Mouse (Mus musculus) Patski (cell line): ENCODE measurements around the gene Vmo1. TPM values are rescaled to one million over a fixed set of nuclear protein-coding genes. Genes with fewer than 3 reads are reported as not detected.
A peak's percentile ranks its signal among the peaks of the same experiment; 100 is the strongest.

Experiments
- ATAC-seq: fragments of 100-300 bp; one replicate; pipeline ENCODE4 v1.8.0; 2021
- CTCF ChIA-PET: fragments of 350-600 bp; sonication (Branson Sonifier 250); formaldehyde crosslinking; loops from one replicate; lab custom pipeline; 2022; ENCODE audit warnings: inconsistent platforms; lab: Charles Lee
- POLR2A ChIA-PET: fragments of 350-600 bp; sonication (Branson Sonifier 250); formaldehyde crosslinking; loops from one replicate; lab custom pipeline; 2022; ENCODE audit warnings: antibody characterized with exemption, inconsistent platforms; lab: Charles Lee
- DNase-seq: peaks from one replicate; pipeline ENCODE4 v3.0.0-alpha.2; 2011; ENCODE audit warnings: low read depth, low spot score
- H3K27me3 ChIP-seq: fragments of 371-371 bp; one replicate; pipeline ENCODE4 v1.5.1; 2021
- CTCF ChIP-seq: fragments of 100-300 bp; IDR thresholded peaks from one replicate; pipeline ENCODE4 v1.5.1; 2021
- in situ Hi-C: fragments of 300-500 bp; cut with MboI; formaldehyde crosslinking; loops from 3 replicates; pipeline ENCODE4 v1.11.1; 2018; ENCODE audit warnings: low pct_unique_long_range_greater_than_20kb, mixed read lengths
- polyA plus RNA-seq: library from polyadenylated mRNA; unstranded; gene quantifications from one replicate; pipeline ENCODE4 v1.2.3, GENCODE M21; 2021

Vmo1 gene
- polyA plus RNA-seq, 1 experiment from 2014 or later, result not detected

DNA sequence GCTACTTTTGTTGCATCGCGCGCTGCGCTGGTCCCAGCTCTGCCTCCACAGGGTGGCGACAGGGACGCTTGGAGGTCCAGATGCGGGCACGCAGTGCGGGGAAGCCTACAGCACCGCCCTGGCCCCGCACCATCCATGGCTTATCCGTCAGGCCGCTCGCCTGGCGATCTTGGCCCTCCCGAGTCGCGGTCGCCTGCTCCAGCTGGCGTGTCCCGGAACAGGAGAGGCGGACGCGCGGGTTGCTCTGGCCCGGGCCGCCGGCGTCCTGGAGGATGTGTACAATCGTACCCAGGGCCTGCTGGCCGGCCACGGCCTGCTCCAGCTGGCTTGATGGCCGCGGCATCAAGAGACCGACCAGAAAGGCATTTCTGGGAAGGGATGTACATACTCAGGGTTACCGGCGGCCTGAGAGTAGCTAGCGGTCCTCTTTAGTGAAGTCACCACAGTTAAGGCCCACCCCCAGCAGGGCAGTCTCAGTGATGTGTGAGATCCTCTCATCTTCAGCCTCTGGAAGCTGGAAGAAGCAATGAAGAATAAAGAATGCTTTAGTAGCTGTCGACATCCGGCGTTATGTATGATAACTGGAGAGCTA is 5.9 kb upstream of the Vmo1 start:
- H3K27me3 ChIP-seq, result no peaks in the 10 kb centered on the region
- ChIA-PET POLR2A (interaction anchor here (1.0 kb wide), 1 partner anchor 90 kb away, joined by 3 read pairs; no protein-coding TSS in a partner anchor), CTCF (interaction anchor here (1.3 kb wide), 1 partner anchor 68 kb away, joined by 4 read pairs; no protein-coding TSS in a partner anchor)
- ATAC-seq (no peak), DNase-seq (no peak)
- TF ChIP-seq CTCF, result no peak
- in situ Hi-C loops, result no loop called here

DNA sequence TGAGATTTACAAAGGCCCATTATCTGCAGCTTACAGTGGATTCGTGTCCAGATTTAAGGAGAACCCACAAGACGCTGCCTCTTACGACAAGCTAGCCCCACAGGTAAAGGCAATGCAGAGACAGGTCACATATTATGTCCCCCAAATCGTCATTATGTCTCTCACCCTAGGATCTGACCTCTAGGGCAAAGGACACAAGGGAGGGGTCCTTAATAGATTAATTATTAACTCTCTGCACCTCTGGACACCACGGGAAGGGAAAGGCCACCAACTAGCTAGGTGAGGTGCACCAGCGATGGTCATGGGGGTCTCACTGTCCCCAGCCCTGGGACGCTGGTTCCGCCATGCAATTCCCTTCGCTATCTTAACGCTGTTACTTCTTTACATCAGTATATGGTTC is 4.5 kb upstream of the Vmo1 start, which contains the start of gene Gltpd2:
Gene Gltpd2 (plus strand): TSS at position 274 of the 400 bp plus-strand sequence.
- DNase-seq (no peak), ATAC-seq (no peak)
- ChIA-PET CTCF (interaction anchor here (1.0 to 1.9 kb wide), 3 partner anchors 67 to 108 kb away, joined by 3 to 6 read pairs (median 5); partner anchors contain the start of gene Med11), POLR2A (interaction anchor here (0.6 to 0.7 kb wide), 2 partner anchors 12 to 85 kb away, joined by 3 to 4 read pairs; no protein-coding TSS in a partner anchor)
- in situ Hi-C loops, result loop anchor here (5.0 kb wide), 2 partner anchors 88 to 233 kb away; no protein-coding TSS in a partner anchor
- TF ChIP-seq CTCF, result no peak
- no peaks in the 10 kb centered on the region for H3K27me3 ChIP-seq

DNA sequence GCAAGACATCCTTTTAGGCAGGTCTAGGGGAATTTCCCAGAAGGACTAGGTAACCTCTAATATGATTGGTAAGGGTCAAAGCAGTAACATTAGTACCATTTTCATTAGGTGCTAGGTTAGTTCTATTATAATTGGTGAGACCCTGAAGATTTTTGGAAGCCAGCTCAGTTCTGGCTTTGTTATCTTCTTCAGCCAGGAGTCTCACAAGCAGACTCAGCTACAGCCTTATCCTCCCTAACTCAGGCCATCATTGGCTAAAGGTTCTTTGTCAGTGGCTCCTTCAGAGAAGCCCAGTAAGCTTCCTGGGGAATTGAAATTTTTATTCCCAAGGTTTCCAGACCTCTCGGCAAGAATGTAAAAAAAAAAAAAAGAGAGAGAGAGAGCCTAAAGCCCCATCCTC is 4.0 kb upstream of the Vmo1 start:
- in situ Hi-C loops, result loop anchor here (5.0 kb wide), 2 partner anchors 89 to 234 kb away; no protein-coding TSS in a partner anchor
- POLR2A ChIA-PET, result interaction anchor here (0.6 to 0.7 kb wide), 2 partner anchors 11 to 85 kb away, joined by 3 to 4 read pairs; no protein-coding TSS in a partner anchor
- no peak for TF ChIP-seq CTCF
- peaks cover 2% of the 10 kb centered on the region for H3K27me3 ChIP-seq
- DNase-seq, result no peak
- ATAC-seq, result no peak
- CTCF ChIA-PET, result interaction anchor here (0.6 to 1.9 kb wide), 5 partner anchors 66 to 134 kb away, joined by 3 to 6 read pairs (median 3); partner anchors contain the start of gene Med11

DNA sequence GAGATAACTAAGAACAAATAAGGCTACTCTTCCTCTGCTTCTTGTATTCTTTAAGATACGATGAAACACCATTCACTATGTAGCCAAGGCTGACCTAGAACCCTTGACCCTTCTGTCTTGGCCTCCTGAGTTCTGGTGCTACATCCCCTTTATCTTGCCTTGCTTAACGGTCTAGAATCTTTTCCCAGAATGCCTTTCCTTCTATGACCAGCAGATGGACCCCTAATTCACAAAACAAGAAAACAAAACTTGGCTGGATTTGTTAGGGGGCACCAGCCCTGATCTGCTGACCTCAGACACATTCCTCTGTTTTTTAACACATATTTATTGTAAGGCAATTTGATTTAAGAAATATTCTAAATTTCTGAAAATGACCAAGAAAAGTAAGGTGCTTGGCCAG is 1.9 kb upstream of the Vmo1 start:
- DNase-seq, result no peak
- CTCF ChIA-PET, result interaction anchor here (1.2 to 2.5 kb wide), 4 partner anchors 16 to 105 kb away, joined by 4 to 9 read pairs (median 4); no protein-coding TSS in a partner anchor

DNA sequence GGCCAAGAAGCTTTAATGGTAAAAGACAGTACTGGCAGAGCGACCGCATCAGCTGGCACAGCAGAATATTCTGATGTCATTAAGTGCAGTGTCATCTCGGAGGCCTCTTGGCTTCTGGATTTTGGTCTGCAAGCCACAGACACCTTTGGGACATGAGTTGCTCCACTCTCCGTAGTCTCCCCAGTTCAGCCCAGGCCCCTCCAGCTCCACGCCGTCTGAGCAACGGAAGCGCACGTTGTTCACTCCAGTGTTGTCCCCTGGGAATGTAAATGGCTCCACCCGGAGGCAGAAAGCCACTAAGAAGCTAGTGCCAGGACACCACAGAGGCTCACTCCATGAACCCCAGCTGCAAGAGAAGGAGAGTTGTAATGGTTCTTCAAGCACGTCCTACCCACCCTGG is 896 bp downstream of the Vmo1 start:
- POLR2A ChIA-PET, result no interaction called here
- CTCF ChIA-PET, result interaction anchor here (1.0 to 1.5 kb wide), 5 partner anchors 13 to 104 kb away, joined by 3 to 5 read pairs (median 3); no protein-coding TSS in a partner anchor
- ATAC-seq (no peak), DNase-seq (no peak)
- in situ Hi-C loops, result no loop called here
- TF ChIP-seq CTCF, result no peak
- H3K27me3 ChIP-seq, result peaks cover 8% of the 10 kb centered on the region

More for the DNA sequence above, 1.9 kb upstream of the Vmo1 start:
- no peak for ATAC-seq
- in situ Hi-C loops, result loop anchor here (5.0 kb wide), 2 partner anchors 91 to 236 kb away; no protein-coding TSS in a partner anchor
- POLR2A ChIA-PET, result no interaction called here
- H3K27me3 ChIP-seq, result peaks cover 8% of the 10 kb centered on the region
- TF ChIP-seq CTCF, result peak; percentile 86

DNA sequence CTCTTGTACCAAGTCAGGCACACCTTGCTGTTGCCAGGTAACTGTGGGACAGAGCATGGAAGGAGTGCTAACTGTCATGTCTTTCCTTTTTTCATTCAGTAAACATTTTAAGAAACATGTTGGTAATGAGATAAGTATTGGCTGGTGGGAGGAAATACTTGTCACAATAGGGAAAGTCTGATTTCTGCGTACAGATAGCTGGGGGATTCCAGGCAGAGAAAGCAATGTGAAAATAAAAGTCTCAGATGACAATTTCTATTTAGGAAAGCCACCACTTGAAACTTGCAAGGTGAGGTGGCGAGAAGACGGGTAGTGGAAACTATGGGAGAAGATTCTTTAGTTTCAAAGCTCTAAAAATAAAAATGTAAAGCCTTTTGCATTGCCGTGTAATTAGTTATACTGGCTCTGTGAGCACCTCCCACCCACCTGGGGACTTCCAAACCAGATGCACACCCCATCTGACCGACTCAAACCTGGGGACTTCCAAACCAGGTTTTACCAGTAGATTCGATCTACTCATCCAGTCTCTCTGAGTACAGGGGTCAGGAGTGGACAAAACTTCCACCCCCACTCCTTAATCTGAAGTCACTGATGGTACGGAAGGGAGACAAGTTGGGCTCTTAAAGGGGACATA is 1.6 kb downstream of the Vmo1 start:
- ATAC-seq (no peak), DNase-seq (no peak)
- H3K27me3 ChIP-seq, result peaks cover 8% of the 10 kb centered on the region
- TF ChIP-seq CTCF, result no peak
- CTCF ChIA-PET, result interaction anchor here (1.0 to 1.5 kb wide), 4 partner anchors 12 to 105 kb away, joined by 3 to 5 read pairs (median 4); no protein-coding TSS in a partner anchor
- in situ Hi-C loops, result no loop called here
- POLR2A ChIA-PET, result no interaction called here

DNA sequence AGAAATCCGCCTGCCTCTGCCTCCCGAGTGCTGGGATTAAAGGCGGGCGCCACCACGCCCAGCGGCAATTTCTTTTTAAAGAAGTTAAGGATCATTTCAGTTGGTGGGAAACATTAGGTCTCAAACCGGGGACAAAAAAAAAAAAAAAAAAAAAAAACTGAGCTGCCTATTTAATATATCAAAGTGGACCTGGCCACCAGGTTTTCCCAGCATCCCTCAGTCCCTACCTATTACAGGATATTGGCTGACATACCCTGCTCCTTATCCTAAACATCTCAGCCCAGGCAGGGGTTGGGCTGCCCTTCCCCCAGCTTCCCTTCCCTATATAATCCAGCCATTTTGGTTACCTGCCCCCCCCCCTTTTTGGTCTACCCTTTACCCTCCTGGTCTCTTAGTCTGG is 2.6 kb downstream of the Vmo1 start:
- ATAC-seq (no peak), DNase-seq (no peak)
- peaks cover 14% of the 10 kb centered on the region for H3K27me3 ChIP-seq
- POLR2A ChIA-PET, result no interaction called here
- in situ Hi-C loops, result no loop called here
- CTCF ChIA-PET, result interaction anchor here (1.6 to 3.3 kb wide), 2 partner anchors 59 to 98 kb away, joined by 5 to 13 read pairs; no protein-coding TSS in a partner anchor
- TF ChIP-seq CTCF, result no peak

DNA sequence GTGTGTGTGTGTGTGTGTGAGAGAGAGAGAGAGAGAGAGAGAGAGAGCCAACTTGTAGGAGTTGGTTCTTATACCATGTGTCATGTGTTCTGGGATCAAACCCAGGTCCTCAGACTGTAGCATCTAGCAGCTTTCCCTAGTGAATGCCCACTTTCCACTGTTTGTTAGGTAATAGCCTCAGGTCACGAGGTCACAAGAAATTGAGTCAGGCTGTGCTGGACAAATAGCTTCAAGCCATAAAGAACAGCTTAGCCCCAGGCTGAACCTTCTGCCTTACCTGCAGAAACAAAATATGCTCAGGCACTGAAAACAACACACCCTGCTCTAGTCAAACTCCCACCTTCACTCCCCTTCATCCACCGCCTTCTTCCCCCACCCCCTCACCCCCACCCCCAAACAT is 3.2 kb downstream of the Vmo1 start:
- DNase-seq, result no peak
- no peak for ATAC-seq
- POLR2A ChIA-PET, result no interaction called here
- peaks cover 14% of the 10 kb centered on the region for H3K27me3 ChIP-seq
- in situ Hi-C loops, result no loop called here
- no peak for TF ChIP-seq CTCF
- CTCF ChIA-PET, result interaction anchor here (1.6 to 3.3 kb wide), 2 partner anchors 59 to 97 kb away, joined by 5 to 13 read pairs; no protein-coding TSS in a partner anchor

DNA sequence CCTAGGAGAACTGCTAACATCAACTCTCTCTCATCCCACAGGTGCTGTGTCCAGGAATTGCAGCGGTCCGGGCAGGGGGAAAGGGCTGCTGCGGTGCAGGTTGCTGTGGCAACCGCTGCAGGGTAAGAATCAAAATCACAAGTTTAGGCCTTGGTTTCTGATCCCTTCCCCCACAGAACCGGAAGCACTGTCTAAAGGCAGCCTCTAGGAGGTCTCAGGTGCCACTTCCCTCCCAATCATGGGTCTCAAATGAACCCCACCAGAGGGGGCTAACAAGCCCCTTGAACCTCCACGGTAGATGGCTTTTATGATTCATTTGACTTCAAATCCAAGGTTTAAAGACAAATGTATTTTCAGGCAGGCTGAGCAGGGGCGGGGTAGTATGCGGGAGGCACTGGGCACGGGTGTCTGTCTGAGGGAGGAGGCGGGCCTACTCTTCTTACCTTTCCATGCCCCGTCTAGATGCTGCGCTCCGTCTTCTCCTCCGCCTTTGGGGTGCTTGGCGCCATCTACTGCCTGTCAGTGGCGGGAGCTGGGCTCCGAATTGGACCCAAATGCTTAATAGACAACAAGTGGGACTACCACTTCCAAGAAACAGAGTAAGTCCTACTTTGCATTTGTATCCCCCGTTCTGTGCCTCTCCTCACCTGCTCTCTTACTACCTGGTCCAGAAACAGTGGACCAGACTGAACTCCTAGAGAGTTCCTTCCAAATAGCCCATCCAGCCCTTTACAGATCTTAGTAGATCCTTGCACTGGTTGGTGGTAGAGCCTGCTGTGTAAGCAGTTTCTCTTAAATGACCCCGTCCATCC is 4.5 kb downstream of the Vmo1 start:
- ATAC-seq (no peak), DNase-seq (no peak)

More for the DNA sequence above, 4.5 kb downstream of the Vmo1 start:
- CTCF ChIA-PET, result interaction anchor here (1.3 to 3.3 kb wide), 3 partner anchors 58 to 96 kb away, joined by 4 to 13 read pairs (median 5); no protein-coding TSS in a partner anchor
- peaks cover 14% of the 10 kb centered on the region for H3K27me3 ChIP-seq
- POLR2A ChIA-PET, result interaction anchor here (0.6 kb wide), 1 partner anchor 12 kb away, joined by 4 read pairs; no protein-coding TSS in a partner anchor
- in situ Hi-C loops, result loop anchor here (5.0 kb wide), 1 partner anchor 93 kb away; no protein-coding TSS in a partner anchor
- TF ChIP-seq CTCF, result peak; percentile 72
